Mouse (Mus musculus): ENCODE measurements around the gene Hspa5. TPM values are rescaled to one million over a fixed set of nuclear protein-coding genes. Genes with fewer than 3 reads are reported as not detected.

Hspa5 gene
- 100 to 1,000 TPM; 752 to 818 TPM for total RNA-seq (2021)
- 427 and 503 TPM in 2 replicates for polyA plus RNA-seq (2012; rRNA removed)
- long read RNA-seq, transcript Hspa5-202 (8 exons, 2,613 nt) = minor isoform, 284 of 1,291 reads
- long read RNA-seq, transcript Hspa5-201 (9 exons, 3,672 nt) = major isoform, 935 of 1,291 reads
- long read RNA-seq, partial matches to known transcripts = 35 of 1,291 reads
- long read RNA-seq, other reads (novel, unspliced or antisense) = 35 of 1,291 reads

- TF ChIP-seq CTCF (IDR thresholded peaks at IDR 0.05) = no peak
- TF ChIP-seq POLR2A (IDR thresholded peaks at IDR 0.05; ENCODE audit: insufficient read depth, low read depth, low read length) = peak; percentile 100
- TF ChIP-seq EP300 (IDR thresholded peaks at IDR 0.05; ENCODE audit: insufficient read depth, low read depth, low read length) = peak; percentile 58
- DNase-seq = peak; percentile 98 to 100
- Histone ChIP-seq H3K4me3 (peak within 1 kb of the TSS; percentile 96), H3K36me3 (ENCODE audit: control insufficient read depth, insufficient read depth, low read length) (peaks cover 37% of the 10 kb centered on the region), H3K27me3 (ENCODE audit: control insufficient read depth, insufficient read depth, low read length) (no peaks in the 10 kb centered on the region), H3K27ac (peak within 1 kb of the TSS; percentile 95), H3K4me1 (ENCODE audit: control insufficient read depth, insufficient read depth, low read length) (peaks cover 13% of the 10 kb centered on the region), H3K9ac (ENCODE audit: low read depth, low read length) (peak within 1 kb of the TSS; percentile 93), H3K79me2 (replicated peaks; ENCODE audit: control insufficient read depth, insufficient read depth, low read length) (peaks cover 5% of the 10 kb centered on the region)
- WGBS = under 1% methylated on average over 60 of the region's 60 CpGs
- intact Hi-C loops (cut with DNase I) = loop anchor here (1.0 to 10.0 kb wide), 2 partner anchors 17 to 133 kb away; no protein-coding TSS in a partner anchor
Measured at GRCm38 (mm10) chr2:34771368-34772226, at the start of gene Hspa5. Gene Hspa5, plus strand, starts transcription at chr2:34771970.

DNA sequence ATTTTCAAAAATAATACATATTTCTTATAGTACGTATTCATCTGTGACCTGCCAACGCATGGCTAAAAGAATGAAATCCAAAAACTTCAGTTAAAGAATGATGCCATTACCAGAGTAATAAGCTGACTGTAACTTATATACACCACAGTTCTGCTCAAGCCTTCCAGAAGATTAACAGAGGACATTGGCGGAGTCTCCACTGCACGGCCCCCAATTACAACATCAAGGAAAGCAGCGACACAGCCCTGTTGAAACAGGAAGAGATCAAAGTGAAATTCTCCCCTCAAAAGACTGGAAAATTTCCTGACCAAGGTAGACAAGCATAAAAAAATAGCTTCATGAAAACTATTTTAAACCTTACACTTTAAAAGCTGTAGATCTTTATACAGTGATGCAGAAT is 46.5 kb upstream of the Hspa5 start:
- intact Hi-C loops (cut with DNase I) = no loop called here
- no peak overlapping the region for H3K27ac ChIP-seq
- TF ChIP-seq POLR2A (IDR thresholded peaks at IDR 0.05; ENCODE audit: insufficient read depth, low read depth, low read length) = no peak
- no peak for TF ChIP-seq CTCF (IDR thresholded peaks at IDR 0.05)
- no peak for TF ChIP-seq EP300 (IDR thresholded peaks at IDR 0.05; ENCODE audit: insufficient read depth, low read depth, low read length)
- H3K9ac ChIP-seq (ENCODE audit: low read depth, low read length) = no peak overlapping the region
- H3K36me3 ChIP-seq (ENCODE audit: control insufficient read depth, insufficient read depth, low read length) = peaks cover 12% of the 10 kb centered on the region
- no peaks in the 10 kb centered on the region for H3K27me3 ChIP-seq (ENCODE audit: control insufficient read depth, insufficient read depth, low read length)
- no peak overlapping the region for H3K4me3 ChIP-seq
- peaks cover 2% of the 10 kb centered on the region; the same call in 1 of the 2 replicates for H3K4me1 ChIP-seq (ENCODE audit: control insufficient read depth, insufficient read depth, low read length)
- WGBS = 96% methylated on average over 5 of the region's 5 CpGs
- no peaks in the 10 kb centered on the region for H3K79me2 ChIP-seq (replicated peaks; ENCODE audit: control insufficient read depth, insufficient read depth, low read length)
- no peak for DNase-seq

DNA sequence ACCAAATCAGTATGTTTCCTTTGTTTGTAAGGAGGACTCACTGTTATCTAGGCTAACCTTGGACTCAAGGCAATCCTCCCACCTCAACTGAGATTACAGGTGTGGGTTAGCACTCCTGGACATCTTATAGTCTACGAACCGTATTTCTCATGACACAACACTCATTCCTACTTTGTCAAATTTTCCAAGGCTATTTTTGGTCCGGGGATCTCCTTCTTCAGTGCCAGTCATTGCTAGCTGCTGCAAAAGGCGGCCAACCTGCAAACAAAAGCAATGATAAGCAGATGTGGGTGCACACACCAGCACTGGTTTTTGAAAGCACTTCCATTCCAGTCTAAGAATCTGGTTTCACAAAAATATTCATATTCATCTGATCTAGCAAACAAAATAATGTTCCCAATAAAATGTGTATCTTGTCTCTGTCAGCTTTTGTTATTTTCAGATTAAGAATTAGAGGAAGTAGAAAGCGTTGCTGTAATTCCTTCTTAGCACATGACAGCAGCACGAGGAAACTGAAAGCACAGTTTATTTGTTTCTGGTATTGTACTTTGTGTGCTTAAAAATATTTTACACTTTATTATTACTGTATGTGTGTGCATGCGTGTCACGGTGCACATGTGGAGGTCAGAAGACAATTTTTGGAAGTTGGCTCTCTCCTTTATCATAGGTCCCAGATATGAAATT is 44.6 kb upstream of the Hspa5 start:
- 62% methylated on average over 8 of the region's 8 CpGs for WGBS
- H3K27me3 ChIP-seq (ENCODE audit: control insufficient read depth, insufficient read depth, low read length) = no peaks in the 10 kb centered on the region
- intact Hi-C loops (cut with DNase I) = loop anchor here (2.0 kb wide), 1 partner anchor 50 kb away; no protein-coding TSS in a partner anchor
- H3K9ac ChIP-seq (ENCODE audit: low read depth, low read length) = no peak overlapping the region
- no peaks in the 10 kb centered on the region for H3K79me2 ChIP-seq (replicated peaks; ENCODE audit: control insufficient read depth, insufficient read depth, low read length)
- peaks cover 2% of the 10 kb centered on the region; the same call in 1 of the 2 replicates for H3K4me1 ChIP-seq (ENCODE audit: control insufficient read depth, insufficient read depth, low read length)
- peaks cover 12% of the 10 kb centered on the region for H3K36me3 ChIP-seq (ENCODE audit: control insufficient read depth, insufficient read depth, low read length)
- DNase-seq = no peak
- H3K4me3 ChIP-seq = no peak overlapping the region
- H3K27ac ChIP-seq = no peak overlapping the region
- TF ChIP-seq POLR2A (IDR thresholded peaks at IDR 0.05; ENCODE audit: insufficient read depth, low read depth, low read length) (no peak), EP300 (IDR thresholded peaks at IDR 0.05; ENCODE audit: insufficient read depth, low read depth, low read length) (no peak), CTCF (IDR thresholded peaks at IDR 0.05) (no peak)

- 92% methylated on average over 1 of the region's 1 CpGs for WGBS
- Histone ChIP-seq H3K36me3 (ENCODE audit: control insufficient read depth, insufficient read depth, low read length) (peaks cover 1% of the 10 kb centered on the region; the same call in 1 of the 2 replicates), H3K27me3 (ENCODE audit: control insufficient read depth, insufficient read depth, low read length) (no peaks in the 10 kb centered on the region), H3K4me3 (no peak overlapping the region), H3K27ac (no peak overlapping the region), H3K4me1 (ENCODE audit: control insufficient read depth, insufficient read depth, low read length) (peaks cover 3% of the 10 kb centered on the region), H3K79me2 (replicated peaks; ENCODE audit: control insufficient read depth, insufficient read depth, low read length) (peaks cover 3% of the 10 kb centered on the region; the same call in 1 of the 2 replicates), H3K9ac (ENCODE audit: low read depth, low read length) (no peak overlapping the region)
- no peak for DNase-seq
- TF ChIP-seq EP300 (IDR thresholded peaks at IDR 0.05; ENCODE audit: insufficient read depth, low read depth, low read length) = no peak
- intact Hi-C loops (cut with DNase I) = no loop called here
Measured at GRCm38 (mm10) chr2:34736626-34737025, 35.1 kb upstream of the Hspa5 start.

DNA sequence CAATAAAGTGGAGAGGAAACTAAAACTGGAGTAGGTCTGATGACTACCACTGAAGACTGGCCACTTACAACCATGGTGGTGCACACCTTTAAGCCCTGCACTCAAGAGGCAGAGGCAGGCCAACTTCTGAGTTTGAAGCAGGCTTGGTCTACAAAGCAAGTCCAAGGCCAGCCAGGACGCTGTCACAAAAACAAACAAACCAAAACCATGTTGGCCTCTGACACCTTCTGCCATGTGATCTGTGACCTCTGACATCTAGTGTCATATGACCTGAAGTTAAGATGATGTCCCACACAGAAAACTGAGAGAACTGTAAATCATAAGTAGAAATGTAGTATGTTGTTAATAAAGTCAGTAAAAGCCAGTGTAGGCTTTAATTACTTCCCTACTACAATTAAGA is 33.9 kb upstream of the Hspa5 start:
- 69% methylated on average over 1 of the region's 1 CpGs for whole genome bisulfite sequencing

More for the DNA sequence above, 33.9 kb upstream of the Hspa5 start:
- TF ChIP-seq POLR2A (IDR thresholded peaks at IDR 0.05; ENCODE audit: insufficient read depth, low read depth, low read length) = no peak
- no peak for TF ChIP-seq EP300 (IDR thresholded peaks at IDR 0.05; ENCODE audit: insufficient read depth, low read depth, low read length)
- Histone ChIP-seq H3K4me1 (ENCODE audit: control insufficient read depth, insufficient read depth, low read length) (peaks cover 5% of the 10 kb centered on the region), H3K4me3 (no peak overlapping the region), H3K36me3 (ENCODE audit: control insufficient read depth, insufficient read depth, low read length) (peaks cover 8% of the 10 kb centered on the region; the same call in 1 of the 2 replicates), H3K9ac (ENCODE audit: low read depth, low read length) (no peak overlapping the region), H3K27ac (no peak overlapping the region), H3K27me3 (ENCODE audit: control insufficient read depth, insufficient read depth, low read length) (no peaks in the 10 kb centered on the region), H3K79me2 (replicated peaks; ENCODE audit: control insufficient read depth, insufficient read depth, low read length) (peaks cover 6% of the 10 kb centered on the region; the same call in 1 of the 2 replicates)
- no peak for DNase-seq
- intact Hi-C loops (cut with DNase I) = no loop called here
